Mouse (Mus musculus) embryonic facial prominence, embryonic 15.5 days (tissue): ENCODE results near the gene Btbd3. TPM values are rescaled to one million over a fixed set of nuclear protein-coding genes. Genes with fewer than 3 reads are reported as not detected.

Experiments
- ATAC-seq: fragments of 200-750 bp; cut with Nextera tagmentation; 2 replicates; pipeline ENCODE4 v1.8.0; 2017; ENCODE audit warnings: low read depth, moderate TSS enrichment; ENCODE audit not compliant: insufficient number of reproducible peaks, low FRiP score, low TSS enrichment
- H3K27ac ChIP-seq: fragments of 300-500 bp; sonication (generic); replicated peaks from 2 replicates; pipeline ENCODE4 v1.5.1; 2015; ENCODE audit warnings: mild to moderate bottlenecking, inconsistent platforms
- H3K27me3 ChIP-seq: fragments of 300-500 bp; sonication (generic); 2 replicates; pipeline ENCODE4 v1.6.1; 2015; ENCODE audit warnings: inconsistent platforms
- H3K36me3 ChIP-seq: fragments of 300-500 bp; sonication (generic); 2 replicates; pipeline ENCODE4 v1.6.1; 2015; ENCODE audit warnings: mild to moderate bottlenecking, inconsistent platforms
- H3K4me1 ChIP-seq: fragments of 300-500 bp; sonication (generic); 2 replicates; pipeline ENCODE4 v1.6.1; 2015; ENCODE audit warnings: inconsistent platforms
- H3K4me2 ChIP-seq: fragments of 300-500 bp; sonication (generic); replicated peaks from 2 replicates; pipeline ENCODE4 v1.6.1; 2015; ENCODE audit warnings: mild to moderate bottlenecking, inconsistent platforms
- H3K4me3 ChIP-seq: fragments of 300-500 bp; sonication (generic); replicated peaks from 2 replicates; pipeline ENCODE4 v1.5.1; 2015; ENCODE audit warnings: mild to moderate bottlenecking, inconsistent platforms
- H3K9ac ChIP-seq: fragments of 300-500 bp; sonication (generic); 2 replicates; pipeline ENCODE4 v1.6.1; 2015; ENCODE audit warnings: inconsistent platforms
- H3K9me3 ChIP-seq: fragments of 300-500 bp; sonication (generic); replicated peaks from 2 replicates; pipeline ENCODE4 v1.6.1; 2016; ENCODE audit warnings: inconsistent platforms
- WGBS: fragments of 180-500 bp; shearing (Covaris S2); methylation state at CpG from one replicate; pipeline ENCODE4 v1.1.7; 2015; 5-methylcytosine and 5-hydroxymethylcytosine counted together
- polyA plus RNA-seq: library from polyadenylated mRNA; unstranded; fragments of >200 nt; fragmentation: Nextera tagmentation; extraction: Ambion mirVana; gene quantifications from 2 replicates; pipeline ENCODE4 v1.2.1, GENCODE M21; 2015

The Btbd3 gene
- polyA plus RNA-seq, 1 experiment from 2014 or later, result 22.7 TPM

GRCm38 (mm10) chr2:138477278-138477677 is 220.9 kb downstream of the Btbd3 start:
- no peaks in the 10 kb centered on the region for H3K36me3 ChIP-seq
- no peak overlapping the region for H3K27ac ChIP-seq
- no peaks in the 10 kb centered on the region for H3K27me3 ChIP-seq
- H3K9me3 ChIP-seq, result no peaks in the 10 kb centered on the region
- no peaks in the 10 kb centered on the region for H3K4me1 ChIP-seq
- no peak overlapping the region for H3K4me2 ChIP-seq
- no peak overlapping the region for H3K9ac ChIP-seq
- ATAC-seq, result no peak
- WGBS, result 90% methylated on average over 5 of the region's 5 CpGs
- H3K4me3 ChIP-seq, result no peak overlapping the region

- Histone ChIP-seq H3K9ac (no peak overlapping the region), H3K4me2 (no peak overlapping the region), H3K9me3 (no peaks in the 10 kb centered on the region), H3K36me3 (no peaks in the 10 kb centered on the region), H3K27me3 (no peaks in the 10 kb centered on the region), H3K27ac (no peak overlapping the region), H3K4me1 (no peaks in the 10 kb centered on the region), H3K4me3 (no peak overlapping the region)
- ATAC-seq, result no peak
- 79% methylated on average over 3 of the region's 3 CpGs for WGBS
Measured at GRCm38 (mm10) chr2:138482541-138482940, 226.2 kb downstream of the Btbd3 start.

GRCm38 (mm10) chr2:138484871-138485270 is 228.5 kb downstream of the Btbd3 start:
- H3K27me3 ChIP-seq, result no peaks in the 10 kb centered on the region
- H3K4me1 ChIP-seq, result no peaks in the 10 kb centered on the region
- 73% methylated on average over 4 of the region's 4 CpGs for WGBS
- no peak overlapping the region for H3K27ac ChIP-seq
- ATAC-seq, result no peak
- no peaks in the 10 kb centered on the region for H3K9me3 ChIP-seq
- H3K4me2 ChIP-seq, result no peak overlapping the region
- no peaks in the 10 kb centered on the region for H3K36me3 ChIP-seq
- no peak overlapping the region for H3K4me3 ChIP-seq
- no peak overlapping the region for H3K9ac ChIP-seq

- no peaks in the 10 kb centered on the region for H3K36me3 ChIP-seq
- H3K4me1 ChIP-seq, result no peaks in the 10 kb centered on the region
- ATAC-seq, result no peak
- H3K9ac ChIP-seq, result no peak overlapping the region
- H3K27ac ChIP-seq, result no peak overlapping the region
- no peak overlapping the region for H3K4me2 ChIP-seq
- 67% methylated on average over 2 of the region's 2 CpGs for WGBS
- H3K4me3 ChIP-seq, result no peak overlapping the region
- no peaks in the 10 kb centered on the region for H3K9me3 ChIP-seq
- H3K27me3 ChIP-seq, result no peaks in the 10 kb centered on the region
Measured at GRCm38 (mm10) chr2:138490688-138491405, 234.5 kb downstream of the Btbd3 start.

- Histone ChIP-seq H3K27me3 (no peaks in the 10 kb centered on the region), H3K4me1 (no peaks in the 10 kb centered on the region), H3K4me3 (no peak overlapping the region), H3K36me3 (no peaks in the 10 kb centered on the region), H3K9ac (no peak overlapping the region), H3K4me2 (no peak overlapping the region), H3K27ac (no peak overlapping the region), H3K9me3 (no peaks in the 10 kb centered on the region)
- no peak for ATAC-seq
Measured at GRCm38 (mm10) chr2:138492176-138492575, 235.8 kb downstream of the Btbd3 start.

- H3K36me3 ChIP-seq, result no peaks in the 10 kb centered on the region
- no peak overlapping the region for H3K27ac ChIP-seq
- no peak overlapping the region for H3K4me3 ChIP-seq
- no peaks in the 10 kb centered on the region for H3K27me3 ChIP-seq
- H3K4me1 ChIP-seq, result no peaks in the 10 kb centered on the region
- ATAC-seq, result no peak
- no peak overlapping the region for H3K4me2 ChIP-seq
- H3K9me3 ChIP-seq, result no peaks in the 10 kb centered on the region
- no peak overlapping the region for H3K9ac ChIP-seq
- WGBS, result 61% methylated on average over 12 of the region's 12 CpGs
Measured at GRCm38 (mm10) chr2:138503866-138504380, 247.6 kb downstream of the Btbd3 start.

GRCm38 (mm10) chr2:138515531-138515930 is 259.2 kb downstream of the Btbd3 start:
- Histone ChIP-seq H3K4me2 (no peak overlapping the region), H3K9me3 (no peaks in the 10 kb centered on the region), H3K4me3 (no peak overlapping the region), H3K36me3 (no peaks in the 10 kb centered on the region), H3K27me3 (no peaks in the 10 kb centered on the region), H3K27ac (no peak overlapping the region), H3K4me1 (no peaks in the 10 kb centered on the region), H3K9ac (no peak overlapping the region)
- WGBS, result 45% methylated on average over 4 of the region's 4 CpGs
- ATAC-seq, result no peak

- no peak overlapping the region for H3K4me3 ChIP-seq
- H3K36me3 ChIP-seq, result no peaks in the 10 kb centered on the region
- whole genome bisulfite sequencing, result 84% methylated on average over 1 of the region's 1 CpGs
Measured at GRCm38 (mm10) chr2:138528461-138528860, 272.1 kb downstream of the Btbd3 start.

GRCm38 (mm10) chr2:138531160-138531967 is 275.0 kb downstream of the Btbd3 start:
- whole genome bisulfite sequencing, result 31% methylated on average over 5 of the region's 5 CpGs
- H3K4me3 ChIP-seq, result no peak overlapping the region
- H3K9ac ChIP-seq, result no peak overlapping the region
- peak; percentile 15; the same call in 1 of the 2 replicates for ATAC-seq
- H3K27ac ChIP-seq, result no peak overlapping the region
- H3K4me1 ChIP-seq, result 0 out of 2 replicates have a peak, but pooled peaks cover 2% of the 10 kb centered on the region
- H3K4me2 ChIP-seq, result no peak overlapping the region
- no peaks in the 10 kb centered on the region for H3K27me3 ChIP-seq
- no peaks in the 10 kb centered on the region for H3K9me3 ChIP-seq
- no peaks in the 10 kb centered on the region for H3K36me3 ChIP-seq

More at GRCm38 (mm10) chr2:138528461-138528860, 272.1 kb downstream of the Btbd3 start:
- no peaks in the 10 kb centered on the region for H3K9me3 ChIP-seq
- H3K4me1 ChIP-seq, result 0 out of 2 replicates have a peak, but pooled peaks cover 2% of the 10 kb centered on the region
- no peak overlapping the region for H3K27ac ChIP-seq
- no peak overlapping the region for H3K4me2 ChIP-seq
- H3K27me3 ChIP-seq, result no peaks in the 10 kb centered on the region
- no peak for ATAC-seq
- no peak overlapping the region for H3K9ac ChIP-seq

- Histone ChIP-seq H3K9ac (no peak overlapping the region), H3K27me3 (no peaks in the 10 kb centered on the region), H3K4me3 (no peak overlapping the region), H3K4me2 (no peak overlapping the region), H3K9me3 (no peaks in the 10 kb centered on the region), H3K27ac (no peak overlapping the region), H3K4me1 (0 out of 2 replicates have a peak, but pooled peaks cover 2% of the 10 kb centered on the region), H3K36me3 (no peaks in the 10 kb centered on the region)
- no peak; the same call in 1 of the 2 replicates for ATAC-seq
- 27% methylated on average over 4 of the region's 4 CpGs for WGBS
Measured at GRCm38 (mm10) chr2:138531992-138532391, 275.6 kb downstream of the Btbd3 start.

GRCm38 (mm10) chr2:138539655-138540054 is 283.3 kb downstream of the Btbd3 start:
- Histone ChIP-seq H3K9ac (no peak overlapping the region), H3K4me3 (no peak overlapping the region), H3K4me2 (no peak overlapping the region), H3K27ac (no peak overlapping the region), H3K4me1 (no peaks in the 10 kb centered on the region), H3K9me3 (no peaks in the 10 kb centered on the region), H3K36me3 (no peaks in the 10 kb centered on the region), H3K27me3 (no peaks in the 10 kb centered on the region)
- 65% methylated on average over 3 of the region's 3 CpGs for WGBS
- ATAC-seq, result no peak
